Mouse (Mus musculus) adrenal gland, postnatal 36 days (tissue): ENCODE data around the gene Cspg4. TPM values are rescaled to one million over a fixed set of nuclear protein-coding genes. Genes with fewer than 3 reads are reported as not detected.
A peak's percentile ranks its signal among the peaks of the same experiment; 100 is the strongest.

ENCODE experiments used
- DNase-seq, 2 experiments: peaks; one replicate each; pipeline ENCODE4 v3.0.0; 2021; ENCODE audit warnings: mixed read lengths in 1 of 2
- total RNA-seq, 2 experiments: library from RNA; stranded (reverse); gene quantifications; 2 replicates each; pipeline ENCODE4 v1.2.3; 2021

The Cspg4 gene
- total RNA-seq, 2 experiments from 2014 or later = 9.7 to 12.0 TPM

DNA sequence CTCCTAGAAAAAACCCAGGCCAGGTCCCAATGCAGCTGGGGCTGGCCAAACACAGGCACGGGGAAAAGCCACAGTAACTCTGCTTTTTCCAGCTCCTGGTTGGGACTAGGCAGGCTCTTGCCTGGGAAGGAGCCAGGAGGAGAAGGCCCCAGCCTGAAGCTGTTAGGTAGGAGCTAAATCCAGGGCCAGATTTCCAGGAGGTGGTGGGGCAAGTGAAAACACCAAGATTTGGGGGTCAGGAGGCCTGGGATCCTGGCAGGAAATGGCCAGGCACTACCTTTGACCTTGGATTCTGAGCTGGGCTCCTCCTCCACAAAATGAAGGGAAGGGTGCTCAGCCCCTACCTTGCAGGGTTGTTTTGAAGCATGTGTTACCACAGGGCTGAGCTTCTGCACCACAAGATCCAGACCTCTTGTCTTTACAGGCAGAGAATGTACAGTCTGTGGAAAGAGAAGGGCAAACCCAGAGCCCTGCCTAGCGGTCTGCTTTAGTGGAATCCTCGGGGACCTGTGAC, 560 bp upstream of the Cspg4 start, which contains the start of gene Odf3l1:
TSS of gene Odf3l1 (minus strand) at position 464 of the 514 bp plus-strand sequence.
- peak in 1 of 2 experiments; percentile 30 for DNase-seq

DNA sequence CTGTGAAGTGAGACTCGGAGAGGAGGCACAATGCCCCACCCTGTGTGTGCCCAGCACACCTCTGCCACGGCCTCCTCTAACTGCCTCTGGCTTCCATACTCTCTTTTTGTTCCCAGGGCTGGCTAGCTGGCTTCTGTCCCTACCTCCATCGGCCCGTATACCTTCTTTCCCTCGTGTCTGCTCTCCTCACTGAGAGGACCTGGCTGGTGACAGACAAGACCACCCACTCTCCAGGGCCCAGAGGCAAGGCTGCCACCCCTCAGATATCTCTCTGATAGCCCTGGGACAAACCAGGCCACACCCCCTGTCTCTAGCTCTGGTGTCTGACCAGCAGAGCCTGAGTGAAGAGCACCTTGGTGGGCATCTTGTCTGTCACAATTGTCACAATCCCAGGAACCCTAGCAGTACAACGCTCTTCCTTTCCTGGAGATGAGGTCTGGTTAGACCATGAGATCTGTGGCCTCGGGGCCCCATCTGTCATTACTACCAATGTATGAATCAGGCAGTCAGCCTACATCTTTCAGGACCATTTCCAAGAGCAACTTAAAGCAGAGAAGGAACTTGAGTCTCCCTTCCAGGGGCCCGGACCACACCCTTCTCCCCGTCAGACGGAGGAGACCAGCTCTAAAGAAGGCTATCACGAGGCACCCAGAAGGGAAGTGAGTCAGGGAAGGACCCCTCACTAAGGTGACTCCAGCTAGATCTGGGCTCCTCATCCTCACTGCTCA, 1.0 kb downstream of the Cspg4 start:
- no peak for DNase-seq

- DNase-seq = no peak
Measured at GRCm38 (mm10) chr9:56866430-56866829, 1.6 kb downstream of the Cspg4 start.

- DNase-seq = no peak
Measured at GRCm38 (mm10) chr9:56868292-56868691, 3.5 kb downstream of the Cspg4 start.

GRCm38 (mm10) chr9:56869552-56869951, 4.7 kb downstream of the Cspg4 start:
- no peak for DNase-seq

GRCm38 (mm10) chr9:56870778-56871177, 5.9 kb downstream of the Cspg4 start:
- DNase-seq = peak; percentile 55 to 65

DNA sequence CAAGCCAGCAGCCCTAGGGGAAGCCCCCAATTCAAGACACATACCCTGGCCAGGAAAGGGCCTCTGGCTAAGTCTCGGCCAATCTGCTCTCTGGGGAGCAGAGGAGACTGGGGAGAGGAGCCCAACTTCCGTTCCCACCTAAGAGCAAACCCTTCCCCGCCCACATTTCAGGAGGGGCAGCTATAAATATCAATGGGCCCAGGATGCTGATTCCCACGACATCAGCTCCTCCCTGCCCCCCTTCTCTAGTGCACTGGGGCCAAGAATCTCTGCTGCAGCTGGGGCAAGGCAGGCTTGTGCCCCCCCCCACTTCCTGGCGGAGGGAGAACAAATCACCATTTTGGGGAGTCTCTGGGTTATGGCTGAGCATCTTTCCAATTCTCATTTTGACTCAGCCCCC, 6.4 kb downstream of the Cspg4 start:
- no peak for DNase-seq

GRCm38 (mm10) chr9:56872105-56872903, 7.5 kb downstream of the Cspg4 start:
- no peak for DNase-seq

- DNase-seq = peak; percentile 30 to 45
Measured at GRCm38 (mm10) chr9:56873097-56873496, 8.3 kb downstream of the Cspg4 start.

GRCm38 (mm10) chr9:56876784-56877183, 12.0 kb downstream of the Cspg4 start:
- peak in 1 of 2 experiments; percentile 31 for DNase-seq

DNA sequence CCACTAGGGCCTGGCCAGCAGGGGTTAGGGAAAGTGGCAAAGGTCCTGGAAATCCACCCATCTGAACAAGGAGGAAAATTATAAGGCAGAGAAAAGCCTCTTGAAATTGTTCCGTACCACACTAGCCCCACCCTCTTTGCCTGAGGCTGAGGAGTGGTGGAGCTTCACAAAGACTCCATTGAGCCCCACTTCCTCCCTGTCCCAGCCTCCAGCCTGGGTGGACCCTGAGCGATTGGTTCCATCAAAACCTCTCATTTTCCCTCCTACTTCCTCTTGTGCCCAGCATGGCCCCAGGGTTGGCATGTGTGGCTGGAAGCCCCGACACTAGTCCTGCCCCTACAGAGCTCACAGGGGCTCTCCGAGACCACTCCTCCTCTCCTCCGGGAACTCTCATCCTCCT, 12.5 kb downstream of the Cspg4 start:
- DNase-seq = no peak

DNA sequence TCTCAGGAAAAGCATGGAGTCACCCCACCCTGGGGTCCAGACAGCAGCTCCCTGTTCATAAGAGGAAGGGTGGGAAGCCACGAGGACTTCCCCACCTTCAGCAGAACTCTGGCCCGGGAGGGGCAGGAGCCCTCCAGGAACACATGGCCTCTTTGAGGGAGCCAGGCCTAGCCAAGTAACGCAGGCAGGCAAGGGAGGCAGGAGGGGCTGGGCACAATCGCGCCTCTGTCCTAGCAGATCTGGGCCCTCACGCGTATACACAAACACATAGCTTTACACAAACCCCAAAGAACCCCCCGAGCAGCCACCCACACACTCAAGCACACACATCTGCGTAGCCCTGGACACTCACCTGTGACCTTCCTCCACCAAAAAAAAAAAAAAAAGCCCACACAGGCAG, 16.0 kb downstream of the Cspg4 start:
- DNase-seq = no peak

DNA sequence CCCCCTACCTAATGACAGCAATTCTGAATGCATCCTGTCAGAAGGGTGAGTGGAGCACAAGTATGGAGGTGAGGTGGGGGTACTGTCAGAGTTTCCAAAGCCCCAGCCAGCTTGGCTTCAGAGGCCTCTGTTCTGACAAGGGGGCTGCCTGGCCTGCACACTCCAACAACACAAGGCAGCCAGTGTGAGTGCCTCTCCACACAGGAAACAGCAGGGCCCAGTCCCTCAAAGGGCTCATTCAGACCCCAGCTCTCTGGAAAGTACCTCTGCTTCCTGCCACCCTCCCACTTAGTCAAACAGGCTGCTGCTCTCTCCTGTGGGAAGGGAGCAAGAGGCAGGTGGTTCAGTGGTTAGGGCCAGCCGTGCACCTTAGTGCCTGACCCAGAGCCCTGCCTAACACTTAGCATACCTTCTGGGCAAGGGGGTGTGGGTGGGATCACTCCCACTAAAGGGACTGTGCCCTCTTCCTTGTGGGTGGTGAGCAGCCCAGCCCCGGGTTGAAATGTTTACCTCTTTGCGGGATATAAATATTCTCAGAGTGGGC, 16.8 kb downstream of the Cspg4 start:
- no peak for DNase-seq

DNA sequence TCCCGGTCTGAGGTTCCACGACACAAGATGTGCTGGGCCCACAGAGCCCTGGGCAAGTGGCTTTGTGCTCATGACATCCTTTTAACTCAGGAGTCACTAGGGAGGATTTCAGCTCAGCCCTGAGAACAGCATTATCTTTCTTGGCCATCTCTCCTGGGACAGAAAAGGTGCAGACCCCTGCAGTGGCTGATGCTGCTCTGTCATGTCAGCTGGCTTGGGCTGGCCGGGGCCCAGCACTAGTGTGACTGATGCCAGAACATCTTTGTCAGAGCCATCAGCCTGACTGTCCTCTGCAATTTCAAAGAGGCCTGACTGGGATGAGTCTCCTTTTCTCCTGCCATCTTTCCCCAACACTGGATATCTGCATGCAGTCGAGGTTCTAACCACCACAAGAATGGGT, 17.4 kb downstream of the Cspg4 start:
- no peak for DNase-seq

GRCm38 (mm10) chr9:56882818-56883217, 18.0 kb downstream of the Cspg4 start:
- DNase-seq = peak in 1 of 2 experiments; percentile 48

DNA sequence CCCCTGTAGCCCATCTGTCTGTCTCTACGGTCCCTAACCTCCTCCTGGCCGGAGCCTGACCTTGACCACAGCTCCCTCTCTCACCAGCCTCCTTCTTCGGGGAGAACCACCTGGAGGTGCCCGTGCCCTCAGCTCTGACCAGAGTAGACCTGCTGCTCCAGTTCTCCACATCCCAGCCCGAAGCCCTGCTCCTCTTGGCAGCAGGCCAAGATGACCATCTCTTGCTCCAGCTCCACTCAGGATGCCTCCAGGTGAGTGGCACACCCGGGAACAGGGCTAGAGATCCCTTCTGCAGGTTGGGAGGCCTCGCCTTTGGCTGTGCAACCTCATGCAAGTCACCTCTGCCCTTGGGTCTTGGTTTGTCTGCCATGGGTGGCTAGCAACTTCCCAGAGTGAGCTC, 18.6 kb downstream of the Cspg4 start:
- no peak for DNase-seq

DNA sequence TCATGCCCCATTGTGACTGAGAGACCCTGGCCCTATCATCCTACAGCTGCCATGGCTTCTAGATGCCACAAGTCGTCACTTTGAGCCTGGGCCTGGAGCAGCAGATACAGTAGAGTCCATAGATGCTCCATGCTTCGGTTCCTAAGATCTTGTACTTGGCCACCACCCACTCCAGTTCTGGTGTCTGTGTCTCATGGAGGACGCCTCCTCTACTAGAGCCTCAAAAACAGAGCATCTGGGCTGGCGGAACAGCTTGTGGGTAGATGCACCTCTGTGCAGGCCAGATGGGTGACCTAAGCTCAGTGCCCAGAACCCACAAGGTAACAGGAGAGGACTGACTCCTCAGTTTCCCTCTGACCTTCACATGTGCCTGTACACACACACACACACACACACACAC, 19.5 kb downstream of the Cspg4 start:
- DNase-seq = no peak

GRCm38 (mm10) chr9:56886113-56886512, 21.3 kb downstream of the Cspg4 start:
- peak in 1 of 2 experiments; percentile 35 for DNase-seq

DNA sequence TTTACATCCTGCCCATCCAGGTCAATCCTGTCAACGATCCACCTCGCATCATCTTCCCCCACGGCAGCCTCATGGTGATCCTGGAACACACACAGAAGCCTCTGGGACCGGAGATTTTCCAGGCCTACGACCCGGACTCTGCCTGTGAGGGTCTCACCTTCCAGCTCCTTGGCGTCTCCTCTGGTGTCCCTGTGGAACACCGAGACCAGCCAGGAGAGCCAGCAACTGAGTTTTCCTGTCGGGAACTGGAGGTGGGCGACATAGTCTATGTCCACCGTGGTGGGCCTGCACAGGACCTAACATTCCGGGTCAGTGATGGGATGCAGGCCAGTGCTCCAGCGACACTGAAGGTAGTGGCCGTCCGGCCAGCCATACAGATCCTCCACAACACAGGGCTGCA, 21.8 kb downstream of the Cspg4 start:
- no peak for DNase-seq

- DNase-seq = no peak
Measured at GRCm38 (mm10) chr9:56887581-56887980, 22.7 kb downstream of the Cspg4 start.

GRCm38 (mm10) chr9:56889817-56890216, 25.0 kb downstream of the Cspg4 start:
- peak; percentile 57 to 83 for DNase-seq

- no peak for DNase-seq
Measured at GRCm38 (mm10) chr9:56890522-56891250, 25.9 kb downstream of the Cspg4 start.
